Mouse (Mus musculus): ENCODE measurements around the gene Cux2. TPM values are rescaled to one million over a fixed set of nuclear protein-coding genes. Genes with fewer than 3 reads are reported as not detected.

Cux2 gene
- polyA plus RNA-seq, 1 experiment: 1.2 TPM

- TF ChIP-seq CTCF (IDR thresholded peaks at IDR 0.05; ENCODE audit: extremely low read depth, insufficient read depth, insufficient read length, insufficient replicate concordance) (no peak), POLR2A (IDR thresholded peaks at IDR 0.05; ENCODE audit: low read depth, low read length) (no peak)
- peaks cover 18% of the 10 kb centered on the region; the same call in 1 of the 2 replicates for H3K4me1 ChIP-seq (ENCODE audit: control insufficient read depth, insufficient read depth, insufficient read length)
- H3K36me3 ChIP-seq (ENCODE audit: control insufficient read depth, insufficient read depth, low read length): no peaks in the 10 kb centered on the region
- no peaks in the 10 kb centered on the region for H3K27me3 ChIP-seq (ENCODE audit: control insufficient read depth, insufficient read depth, low read length)
- H3K27ac ChIP-seq (ENCODE audit: insufficient read depth, low read length): no peak overlapping the region
- 90% methylated on average over 11 of the region's 11 CpGs for WGBS
- no peak overlapping the region for H3K4me3 ChIP-seq (ENCODE audit: extremely low read depth, insufficient read depth, insufficient read length)
- no peak for DNase-seq (ENCODE audit: low read depth in 1 of 2, low spot score in 2 of 2)
These were observed 203.6 kb downstream of the Cux2 start for GRCm38 (mm10) chr5:121846322-121846721.

- Histone ChIP-seq H3K27ac (ENCODE audit: insufficient read depth, low read length) (no peak overlapping the region), H3K4me3 (ENCODE audit: extremely low read depth, insufficient read depth, insufficient read length) (no peak overlapping the region), H3K4me1 (ENCODE audit: control insufficient read depth, insufficient read depth, insufficient read length) (peaks cover 18% of the 10 kb centered on the region; the same call in 1 of the 2 replicates), H3K36me3 (ENCODE audit: control insufficient read depth, insufficient read depth, low read length) (no peaks in the 10 kb centered on the region), H3K27me3 (ENCODE audit: control insufficient read depth, insufficient read depth, low read length) (no peaks in the 10 kb centered on the region)
- DNase-seq (ENCODE audit: low read depth in 1 of 2, low spot score in 2 of 2): no peak
- TF ChIP-seq CTCF (IDR thresholded peaks at IDR 0.05; ENCODE audit: extremely low read depth, insufficient read depth, insufficient read length, insufficient replicate concordance) (no peak), POLR2A (IDR thresholded peaks at IDR 0.05; ENCODE audit: low read depth, low read length) (no peak)
- 6% methylated on average over 4 of the region's 4 CpGs for WGBS
These were observed 204.5 kb downstream of the Cux2 start for GRCm38 (mm10) chr5:121845361-121845760.

- TF ChIP-seq POLR2A (IDR thresholded peaks at IDR 0.05; ENCODE audit: low read depth, low read length): no peak
- TF ChIP-seq CTCF (IDR thresholded peaks at IDR 0.05; ENCODE audit: extremely low read depth, insufficient read depth, insufficient read length, insufficient replicate concordance): no peak
- H3K4me1 ChIP-seq (ENCODE audit: control insufficient read depth, insufficient read depth, insufficient read length): peaks cover 22% of the 10 kb centered on the region; the same call in 1 of the 2 replicates
- DNase-seq (ENCODE audit: low read depth in 1 of 2, low spot score in 2 of 2): peak in 1 of 2 experiments; percentile 33
- no peaks in the 10 kb centered on the region for H3K27me3 ChIP-seq (ENCODE audit: control insufficient read depth, insufficient read depth, low read length)
- H3K4me3 ChIP-seq (ENCODE audit: extremely low read depth, insufficient read depth, insufficient read length): peak overlapping the region; percentile 62; the same call in 1 of the 2 replicates
- 14% methylated on average over 17 of the region's 17 CpGs for WGBS
- no peak overlapping the region for H3K27ac ChIP-seq (ENCODE audit: insufficient read depth, low read length)
- H3K36me3 ChIP-seq (ENCODE audit: control insufficient read depth, insufficient read depth, low read length): no peaks in the 10 kb centered on the region
These were observed 206.6 kb downstream of the Cux2 start for GRCm38 (mm10) chr5:121843138-121843905.

- no peak for TF ChIP-seq POLR2A (IDR thresholded peaks at IDR 0.05; ENCODE audit: low read depth, low read length)
- peak; percentile 98 for TF ChIP-seq CTCF (IDR thresholded peaks at IDR 0.05; ENCODE audit: extremely low read depth, insufficient read depth, insufficient read length, insufficient replicate concordance)
- H3K36me3 ChIP-seq (ENCODE audit: control insufficient read depth, insufficient read depth, low read length): no peaks in the 10 kb centered on the region
- 2% methylated on average over 33 of the region's 33 CpGs for WGBS
- DNase-seq (ENCODE audit: low read depth in 1 of 2, low spot score in 2 of 2): peak in 1 of 2 experiments; percentile 81
- peaks cover 16% of the 10 kb centered on the region; the same call in 1 of the 2 replicates for H3K4me1 ChIP-seq (ENCODE audit: control insufficient read depth, insufficient read depth, insufficient read length)
- peak overlapping the region; percentile 32; the same call in 1 of the 2 replicates for H3K27ac ChIP-seq (ENCODE audit: insufficient read depth, low read length)
- H3K27me3 ChIP-seq (ENCODE audit: control insufficient read depth, insufficient read depth, low read length): no peaks in the 10 kb centered on the region
- peak overlapping the region; percentile 62; the same call in 1 of the 2 replicates for H3K4me3 ChIP-seq (ENCODE audit: extremely low read depth, insufficient read depth, insufficient read length)
These were observed 207.2 kb downstream of the Cux2 start for GRCm38 (mm10) chr5:121842665-121843118.

GRCm38 (mm10) chr5:121841973-121842372, 207.9 kb downstream of the Cux2 start:
- no peak for DNase-seq (ENCODE audit: low read depth in 1 of 2, low spot score in 2 of 2)
- 42% methylated on average over 10 of the region's 10 CpGs for WGBS
- Histone ChIP-seq H3K27me3 (ENCODE audit: control insufficient read depth, insufficient read depth, low read length) (no peaks in the 10 kb centered on the region), H3K4me1 (ENCODE audit: control insufficient read depth, insufficient read depth, insufficient read length) (peaks cover 16% of the 10 kb centered on the region; the same call in 1 of the 2 replicates), H3K27ac (ENCODE audit: insufficient read depth, low read length) (peak overlapping the region; percentile 32; the same call in 1 of the 2 replicates), H3K4me3 (ENCODE audit: extremely low read depth, insufficient read depth, insufficient read length) (no peak overlapping the region), H3K36me3 (ENCODE audit: control insufficient read depth, insufficient read depth, low read length) (no peaks in the 10 kb centered on the region)
- TF ChIP-seq CTCF (IDR thresholded peaks at IDR 0.05; ENCODE audit: extremely low read depth, insufficient read depth, insufficient read length, insufficient replicate concordance): no peak
- no peak for TF ChIP-seq POLR2A (IDR thresholded peaks at IDR 0.05; ENCODE audit: low read depth, low read length)

GRCm38 (mm10) chr5:121841516-121841915, 208.4 kb downstream of the Cux2 start:
- Histone ChIP-seq H3K27ac (ENCODE audit: insufficient read depth, low read length) (no peak overlapping the region; the same call in 1 of the 2 replicates), H3K4me1 (ENCODE audit: control insufficient read depth, insufficient read depth, insufficient read length) (peaks cover 16% of the 10 kb centered on the region; the same call in 1 of the 2 replicates), H3K27me3 (ENCODE audit: control insufficient read depth, insufficient read depth, low read length) (no peaks in the 10 kb centered on the region), H3K36me3 (ENCODE audit: control insufficient read depth, insufficient read depth, low read length) (no peaks in the 10 kb centered on the region), H3K4me3 (ENCODE audit: extremely low read depth, insufficient read depth, insufficient read length) (no peak overlapping the region)
- TF ChIP-seq CTCF (IDR thresholded peaks at IDR 0.05; ENCODE audit: extremely low read depth, insufficient read depth, insufficient read length, insufficient replicate concordance) (no peak), POLR2A (IDR thresholded peaks at IDR 0.05; ENCODE audit: low read depth, low read length) (no peak)
- WGBS: 95% methylated on average over 9 of the region's 9 CpGs
- DNase-seq (ENCODE audit: low read depth in 1 of 2, low spot score in 2 of 2): no peak

Measured in spleen, adult 2 months (tissue).